Mouse (Mus musculus) testis, adult 2 months (tissue): ENCODE results near the gene Adgrf5. TPM values are rescaled to one million over a fixed set of nuclear protein-coding genes. Genes with fewer than 3 reads are reported as not detected.

Experiments
- H3K27ac ChIP-seq: fragments of 200-500 bp; 2 replicates; pipeline ENCODE4 v1.5.1; 2012; ENCODE audit warnings: low read depth, low read length; ENCODE audit not compliant: control insufficient read depth, insufficient read depth
- H3K27me3 ChIP-seq: fragments of 200-500 bp; 2 replicates; pipeline ENCODE4 v1.6.1; 2012; ENCODE audit warnings: mild to moderate bottlenecking, low read length, moderate library complexity; ENCODE audit not compliant: control insufficient read depth, insufficient read depth
- H3K36me3 ChIP-seq: fragments of 200-500 bp; 2 replicates; pipeline ENCODE4 v1.6.1; 2012; ENCODE audit warnings: mild to moderate bottlenecking, low read length; ENCODE audit not compliant: control insufficient read depth, insufficient read depth
- H3K4me1 ChIP-seq: fragments of 200-500 bp; 2 replicates; pipeline ENCODE4 v1.6.1; 2012; ENCODE audit warnings: low read length; ENCODE audit not compliant: control insufficient read depth, insufficient read depth
- H3K4me3 ChIP-seq: fragments of 200-500 bp; 2 replicates; pipeline ENCODE4 v1.5.1; 2012; ENCODE audit warnings: low read depth, mild to moderate bottlenecking, low read length, moderate library complexity, mixed read lengths; ENCODE audit not compliant: control insufficient read depth
- CTCF ChIP-seq: fragments of 200-500 bp; IDR thresholded peaks from 2 replicates; pipeline ENCODE4 v1.5.1; 2012; ENCODE audit warnings: low read depth, mild to moderate bottlenecking, inconsistent platforms, low read length, moderate library complexity; ENCODE audit not compliant: control insufficient read depth, insufficient read depth, insufficient replicate concordance
- POLR2A ChIP-seq: fragments of 200-500 bp; IDR thresholded peaks from 2 replicates; pipeline ENCODE4 v1.6.1; 2012; ENCODE audit warnings: low read depth, mild to moderate bottlenecking, inconsistent platforms, low read length, moderate library complexity; ENCODE audit not compliant: control insufficient read depth
- polyA plus RNA-seq: library from polyadenylated mRNA; depleted of rRNA; stranded (reverse); fragments of >200 nt; gene quantifications from 2 replicates; pipeline ENCODE4 v1.2.3, GENCODE M21; 2012; rRNA removed

The Adgrf5 gene
- polyA plus RNA-seq, 1 experiment: 0.74 TPM

DNA sequence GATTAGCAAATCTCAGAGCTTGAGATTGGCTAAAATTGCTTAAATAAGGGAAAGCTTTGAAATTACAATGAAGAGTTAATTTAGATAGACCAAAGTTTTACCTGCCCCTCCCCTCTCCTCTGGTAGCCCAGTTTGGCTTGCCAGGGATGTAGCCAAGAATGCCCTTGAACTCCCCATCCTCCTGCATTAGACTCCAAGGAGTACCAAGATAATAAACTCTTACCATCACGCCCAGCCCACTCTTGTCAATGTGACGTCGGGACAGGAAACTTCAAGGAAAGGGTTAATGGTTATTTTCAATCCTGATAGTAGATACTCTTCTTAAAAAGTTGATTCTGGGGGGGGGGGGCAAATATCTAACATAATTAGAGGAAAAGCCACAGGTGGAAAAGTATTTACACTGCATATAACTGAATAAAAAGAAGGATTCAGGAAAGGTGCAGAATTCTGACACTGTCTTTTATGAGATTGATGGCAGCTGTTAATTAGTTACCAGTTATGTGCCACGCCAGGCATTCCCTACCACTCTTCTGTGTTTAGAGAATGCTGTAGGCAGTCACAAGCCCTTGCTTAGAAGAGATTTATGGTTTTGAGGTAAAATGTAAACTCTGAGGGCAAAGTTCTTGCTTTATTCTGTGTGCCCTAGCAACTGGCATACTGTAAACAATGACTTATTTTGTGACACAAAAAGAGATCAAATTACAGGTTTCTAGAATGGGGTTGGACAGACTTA, 143.8 kb downstream of the Adgrf5 start:
- H3K4me1 ChIP-seq: no peaks in the 10 kb centered on the region
- TF ChIP-seq CTCF: no peak
- TF ChIP-seq POLR2A: no peak
- no peak overlapping the region for H3K4me3 ChIP-seq
- no peaks in the 10 kb centered on the region for H3K36me3 ChIP-seq
- no peaks in the 10 kb centered on the region for H3K27me3 ChIP-seq
- no peak overlapping the region for H3K27ac ChIP-seq

- no peak overlapping the region for H3K4me3 ChIP-seq
- H3K27me3 ChIP-seq: no peaks in the 10 kb centered on the region
- TF ChIP-seq POLR2A (no peak), CTCF (no peak)
- no peaks in the 10 kb centered on the region for H3K4me1 ChIP-seq
- H3K27ac ChIP-seq: no peak overlapping the region
- H3K36me3 ChIP-seq: no peaks in the 10 kb centered on the region
Measured at GRCm38 (mm10) chr17:43504594-43504934, 144.3 kb downstream of the Adgrf5 start.

Other genes starting within 250 kb of the Adgrf5 start
- 0.09 and 0.24 TPM in 2 replicates for gene Adgrf1, start 90.1 kb upstream of the Adgrf5 start, polyA plus RNA-seq
- gene Mep1a, start 142.4 kb downstream of the Adgrf5 start, polyA plus RNA-seq: 0.14 and 0.53 TPM in 2 replicates
- gene Ankrd66, start 183.2 kb downstream of the Adgrf5 start, polyA plus RNA-seq: 0.22 and 0.23 TPM in 2 replicates
- gene Pla2g7, start 207.6 kb downstream of the Adgrf5 start, polyA plus RNA-seq: 8.6 and 14.8 TPM in 2 replicates